Mouse (Mus musculus): ENCODE results near the gene Tmem100. TPM values are rescaled to one million over a fixed set of nuclear protein-coding genes. Genes with fewer than 3 reads are reported as not detected.

Tmem100 gene
- polyA plus RNA-seq, 1 experiment from 2014 or later: 29.4 TPM

DNA sequence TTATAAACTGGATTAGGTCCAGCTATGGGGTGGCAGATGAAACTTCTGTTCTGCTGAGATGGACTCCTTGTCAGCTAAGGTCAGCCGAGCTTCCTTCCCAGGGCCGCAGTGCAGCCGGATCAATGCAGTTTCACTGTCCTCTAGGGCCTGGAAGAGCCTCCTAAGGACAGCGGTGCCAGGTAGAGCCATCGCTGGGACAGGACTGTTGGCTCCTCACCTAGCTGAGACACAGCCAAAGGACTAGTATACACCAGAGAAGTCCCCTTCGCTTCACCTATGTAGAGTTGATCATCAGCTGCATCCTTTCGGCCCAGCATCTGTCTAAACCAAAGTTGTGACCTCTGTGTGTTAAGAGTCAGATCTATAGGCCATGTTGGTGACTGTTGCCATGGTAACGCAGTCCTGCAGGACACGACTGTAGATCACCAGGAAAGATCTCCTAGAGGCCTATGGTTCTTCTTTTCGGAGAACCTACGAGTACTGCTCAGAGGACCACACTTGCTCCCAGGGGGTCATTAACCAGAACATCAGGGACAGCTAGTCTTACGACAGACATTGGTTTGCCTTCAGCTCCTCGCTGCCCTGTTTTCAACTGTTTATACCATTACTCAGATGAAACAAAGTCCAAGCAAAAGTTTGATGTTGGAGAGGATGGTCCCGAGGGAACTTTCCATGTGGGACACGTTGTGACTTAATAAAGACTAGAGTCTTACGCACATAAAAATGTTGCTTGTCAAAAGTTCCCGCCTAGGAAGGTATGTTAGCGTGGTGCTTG lies 31.0 kb upstream of the Tmem100 start:
- no peak for ATAC-seq (ENCODE audit: insufficient number of reproducible peaks, insufficient read depth, low FRiP score, low TSS enrichment, low read depth)
- Histone ChIP-seq H3K9me3 (no peaks in the 10 kb centered on the region), H3K36me3 (no peaks in the 10 kb centered on the region), H3K27me3 (no peaks in the 10 kb centered on the region), H3K4me3 (no peak overlapping the region), H3K27ac (no peak overlapping the region), H3K4me1 (peaks cover 11% of the 10 kb centered on the region), H3K4me2 (no peak overlapping the region), H3K9ac (no peak overlapping the region)
- 92% methylated on average over 18 of the region's 18 CpGs for WGBS

DNA sequence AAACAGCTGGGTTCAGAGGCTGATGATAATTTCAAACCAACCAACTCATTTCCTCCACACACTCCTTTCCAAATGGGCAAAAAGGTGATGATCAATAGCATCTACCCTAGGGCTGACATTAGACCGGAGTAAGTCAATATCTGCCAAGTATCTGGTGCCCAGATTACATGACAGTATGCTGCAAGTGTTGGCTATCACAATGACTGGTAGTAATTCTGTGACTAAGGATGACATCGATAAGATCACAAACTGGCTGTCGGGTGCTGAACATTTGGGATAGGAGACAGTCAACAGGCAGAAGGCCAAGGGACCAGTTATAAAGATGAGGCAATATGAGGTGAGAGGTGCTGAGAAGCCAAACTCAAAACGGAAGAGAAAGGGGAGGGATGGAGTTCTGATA lies 29.5 kb upstream of the Tmem100 start:
- no peak overlapping the region for H3K27ac ChIP-seq
- no peaks in the 10 kb centered on the region for H3K27me3 ChIP-seq
- H3K4me1 ChIP-seq: peaks cover 11% of the 10 kb centered on the region
- no peaks in the 10 kb centered on the region for H3K36me3 ChIP-seq
- H3K9ac ChIP-seq: no peak overlapping the region
- 87% methylated on average over 4 of the region's 4 CpGs for WGBS
- ATAC-seq (ENCODE audit: insufficient number of reproducible peaks, insufficient read depth, low FRiP score, low TSS enrichment, low read depth): no peak
- no peak overlapping the region for H3K4me3 ChIP-seq
- no peak overlapping the region for H3K4me2 ChIP-seq
- no peaks in the 10 kb centered on the region for H3K9me3 ChIP-seq

DNA sequence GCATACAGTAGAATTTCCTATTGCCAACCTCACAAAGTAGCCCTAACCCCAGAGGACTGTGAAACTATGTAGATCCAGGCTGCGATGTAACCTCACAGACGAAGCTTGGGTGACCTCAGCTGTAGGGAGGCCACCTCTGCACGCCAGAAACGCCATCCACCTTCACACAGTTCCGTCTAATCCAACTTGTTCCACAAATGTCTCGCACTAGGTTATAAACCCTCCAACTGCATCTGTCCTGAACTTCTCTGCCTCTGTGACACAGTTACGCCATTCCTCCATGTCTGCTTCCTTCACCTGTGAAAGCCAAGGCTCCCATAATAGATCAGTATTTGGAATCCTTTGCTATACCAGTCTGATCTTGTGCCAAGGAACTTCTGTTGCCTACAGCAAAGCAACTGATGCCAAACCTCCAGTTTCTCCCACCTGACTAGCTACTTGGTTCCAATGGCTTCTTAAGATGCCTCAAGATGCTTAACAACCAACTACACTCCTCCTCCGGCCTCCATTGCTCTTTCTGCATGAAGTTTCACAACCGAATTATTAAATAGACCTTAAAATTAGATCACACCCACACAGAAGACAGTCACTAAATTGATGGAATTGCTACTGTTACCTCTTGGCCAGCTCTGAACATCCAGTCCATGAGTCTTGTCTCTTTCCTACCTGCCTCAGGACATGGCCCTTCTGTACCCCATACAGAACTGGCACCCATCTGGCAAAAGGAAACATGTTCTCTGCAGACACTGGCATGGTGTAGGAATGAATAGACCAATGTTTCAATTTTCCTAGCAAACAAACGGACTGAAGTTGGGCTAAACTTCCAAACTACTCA lies 28.5 kb upstream of the Tmem100 start:
- Histone ChIP-seq H3K36me3 (no peaks in the 10 kb centered on the region), H3K4me3 (peak overlapping the region; percentile 62; the same call in 1 of the 2 replicates), H3K4me1 (peaks cover 11% of the 10 kb centered on the region), H3K27ac (no peak overlapping the region), H3K9me3 (no peaks in the 10 kb centered on the region), H3K27me3 (no peaks in the 10 kb centered on the region), H3K9ac (peak overlapping the region; percentile 77), H3K4me2 (peak overlapping the region; percentile 83)
- 86% methylated on average over 10 of the region's 10 CpGs for WGBS
- ATAC-seq (ENCODE audit: insufficient number of reproducible peaks, insufficient read depth, low FRiP score, low TSS enrichment, low read depth): no peak

DNA sequence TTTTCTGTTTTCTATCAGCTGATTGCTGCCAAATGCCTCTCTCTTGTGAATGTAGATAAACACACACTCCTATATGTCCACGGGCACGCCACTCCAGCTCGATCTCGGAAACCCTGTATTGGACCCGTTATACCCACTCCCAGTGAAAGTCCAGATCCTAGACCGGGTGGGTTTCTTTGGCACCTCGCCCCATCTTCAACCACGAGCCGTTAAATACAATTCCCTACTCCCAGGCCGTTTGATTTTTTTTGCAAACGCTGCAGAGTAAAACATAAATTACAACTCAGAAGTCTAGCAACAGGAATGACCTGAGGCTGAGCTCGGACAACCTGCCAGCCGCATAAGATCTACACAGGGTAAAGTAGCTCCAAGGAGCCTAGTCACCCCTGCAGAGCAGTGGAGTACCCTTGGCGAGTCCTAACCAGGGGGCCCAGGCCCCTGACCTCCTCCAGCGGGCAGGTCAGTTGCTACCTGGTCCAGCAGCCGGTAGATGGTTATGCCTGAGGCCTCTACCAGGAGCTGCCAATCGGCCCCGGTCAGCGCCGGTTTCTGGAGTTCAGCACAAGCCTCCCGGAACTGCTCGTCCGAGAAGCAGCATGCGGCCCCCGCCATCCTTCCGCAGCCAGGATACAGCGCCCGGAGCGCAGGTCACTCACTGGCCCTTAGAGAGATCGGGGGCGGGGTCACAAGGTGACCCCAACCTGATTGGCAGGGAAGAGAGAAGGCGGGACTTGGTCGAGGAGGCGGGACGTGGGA lies 27.7 kb upstream of the Tmem100 start, which contains the start of gene Pctp:
Gene Pctp, minus strand, starts transcription at position 664 of the 756 bp plus-strand sequence.
- ATAC-seq (ENCODE audit: insufficient number of reproducible peaks, insufficient read depth, low FRiP score, low TSS enrichment, low read depth): 0 out of 2 replicates have a peak, but pooled peaks have one; percentile 67

DNA sequence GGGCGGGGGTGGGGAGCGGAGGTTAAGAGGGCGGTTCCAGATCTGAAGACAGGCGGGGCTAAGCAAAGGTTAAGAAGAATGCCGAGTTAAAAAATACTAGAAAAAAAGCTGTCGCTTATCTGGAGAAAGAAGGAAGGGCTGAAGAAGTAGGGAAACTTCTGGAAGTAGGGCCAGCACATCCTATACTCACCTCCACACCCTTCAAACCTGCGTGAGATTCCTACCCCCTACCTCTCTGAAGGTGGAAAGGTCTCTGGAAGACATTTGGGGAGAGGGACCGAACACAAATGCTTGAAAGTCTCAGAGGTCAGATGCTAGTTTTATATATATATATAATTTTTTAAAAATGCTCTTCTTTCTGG lies 27.2 kb upstream of the Tmem100 start:
- 0 out of 2 replicates have a peak, but pooled peaks have one; percentile 10 for ATAC-seq (ENCODE audit: insufficient number of reproducible peaks, insufficient read depth, low FRiP score, low TSS enrichment, low read depth)
- Histone ChIP-seq H3K9ac (peak overlapping the region; percentile 77), H3K4me2 (peak overlapping the region; percentile 83), H3K27ac (no peak overlapping the region), H3K27me3 (no peaks in the 10 kb centered on the region), H3K4me3 (peak overlapping the region; percentile 62), H3K9me3 (no peaks in the 10 kb centered on the region), H3K4me1 (peaks cover 11% of the 10 kb centered on the region), H3K36me3 (no peaks in the 10 kb centered on the region)
- 10% methylated on average over 8 of the region's 8 CpGs for WGBS

More for the DNA sequence above, 27.7 kb upstream of the Tmem100 start, which contains the start of gene Pctp:
- H3K27ac ChIP-seq: peak within 1 kb of the TSS; percentile 44; the same call in 1 of the 2 replicates
- H3K4me1 ChIP-seq: peaks cover 11% of the 10 kb centered on the region
- H3K9me3 ChIP-seq: no peaks in the 10 kb centered on the region
- peak within 1 kb of the TSS; percentile 83 for H3K4me2 ChIP-seq
- no peaks in the 10 kb centered on the region for H3K27me3 ChIP-seq
- 11% methylated on average over 35 of the region's 35 CpGs for WGBS
- no peaks in the 10 kb centered on the region for H3K36me3 ChIP-seq
- H3K9ac ChIP-seq: peak within 1 kb of the TSS; percentile 77
- peak within 1 kb of the TSS; percentile 62 for H3K4me3 ChIP-seq

DNA sequence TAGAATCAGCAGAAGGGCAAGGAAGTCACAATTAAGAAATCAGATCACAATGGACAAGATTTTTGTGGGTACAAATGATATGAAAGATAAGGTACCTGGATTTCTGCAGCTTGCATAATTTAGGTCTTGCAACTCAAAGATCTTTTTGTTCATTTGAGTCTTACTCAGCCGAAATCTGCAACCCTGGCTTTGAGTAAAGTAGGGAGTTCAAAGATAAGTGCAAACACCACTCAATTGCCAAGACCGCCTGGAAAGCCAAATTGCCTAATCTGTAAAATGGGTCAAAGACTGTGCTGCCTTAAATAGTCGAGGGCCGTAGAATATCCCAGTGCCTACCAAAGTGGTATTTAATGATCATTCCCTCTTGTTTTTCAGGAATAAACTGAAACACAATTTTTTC lies 26.8 kb upstream of the Tmem100 start:
- Histone ChIP-seq H3K9me3 (no peaks in the 10 kb centered on the region), H3K27ac (no peak overlapping the region), H3K9ac (no peak overlapping the region), H3K36me3 (no peaks in the 10 kb centered on the region), H3K4me3 (no peak overlapping the region), H3K4me1 (peaks cover 11% of the 10 kb centered on the region), H3K27me3 (no peaks in the 10 kb centered on the region), H3K4me2 (no peak overlapping the region; the same call in 1 of the 2 replicates)
- no peak for ATAC-seq (ENCODE audit: insufficient number of reproducible peaks, insufficient read depth, low FRiP score, low TSS enrichment, low read depth)
- WGBS: 93% methylated on average over 4 of the region's 4 CpGs

DNA sequence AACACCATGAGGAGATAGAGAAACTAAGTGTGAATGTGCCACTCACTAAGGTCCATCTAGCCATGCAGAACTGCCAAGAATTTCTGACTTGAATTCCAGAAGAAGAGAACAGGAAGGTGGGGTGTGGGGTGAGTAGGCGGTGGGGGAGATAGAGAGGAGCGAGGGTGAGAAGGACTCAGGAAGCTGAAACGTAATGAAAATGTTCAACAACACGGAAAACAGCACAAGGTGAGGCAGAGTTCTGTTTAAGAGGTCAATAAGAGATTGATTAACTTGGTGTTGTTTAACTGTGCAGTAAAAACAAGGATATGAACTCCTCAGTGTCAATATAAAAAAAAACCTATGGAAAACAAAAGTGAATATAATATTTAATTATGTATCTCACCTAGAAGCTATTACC lies 24.0 kb upstream of the Tmem100 start:
- H3K4me3 ChIP-seq: no peak overlapping the region
- no peak overlapping the region for H3K27ac ChIP-seq
- no peaks in the 10 kb centered on the region for H3K9me3 ChIP-seq
- H3K4me2 ChIP-seq: no peak overlapping the region
- H3K36me3 ChIP-seq: no peaks in the 10 kb centered on the region
- H3K9ac ChIP-seq: no peak overlapping the region
- H3K4me1 ChIP-seq: peaks cover 11% of the 10 kb centered on the region
- no peak for ATAC-seq (ENCODE audit: insufficient number of reproducible peaks, insufficient read depth, low FRiP score, low TSS enrichment, low read depth)
- 72% methylated on average over 4 of the region's 4 CpGs for WGBS
- H3K27me3 ChIP-seq: no peaks in the 10 kb centered on the region

DNA sequence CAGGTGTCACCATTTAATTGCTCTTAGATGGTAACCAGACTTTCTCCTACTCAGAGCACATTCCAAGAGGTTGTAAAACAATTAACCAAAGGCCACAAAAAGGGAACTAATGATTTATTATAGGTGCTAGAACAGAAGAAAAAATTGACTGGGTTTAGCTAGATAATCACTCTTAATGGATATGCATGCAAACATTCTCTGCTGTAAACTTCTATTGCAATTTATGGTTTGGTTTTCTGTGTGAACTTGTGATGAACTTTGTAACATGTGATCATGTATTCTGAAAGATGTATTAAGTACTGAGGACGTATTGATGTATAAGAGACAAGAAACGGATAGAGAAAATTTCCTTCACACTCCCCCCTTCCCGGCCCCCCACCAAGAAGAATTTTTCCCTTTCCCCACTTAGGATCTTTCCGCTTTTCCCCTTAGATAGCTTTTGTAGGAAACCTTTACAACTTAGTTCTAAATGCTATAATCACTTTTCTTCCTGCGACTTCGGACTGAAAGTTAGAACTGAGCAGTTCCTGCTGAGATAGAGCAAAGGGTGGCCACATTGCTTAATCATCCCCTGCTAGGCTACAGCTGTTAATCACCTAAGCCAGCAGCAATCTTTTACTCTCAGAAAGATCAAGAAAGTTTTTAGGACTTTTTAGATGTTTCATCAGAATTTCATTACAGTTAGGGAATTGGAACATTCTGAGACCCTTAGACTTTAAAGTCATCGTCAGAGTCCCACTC lies 22.2 kb upstream of the Tmem100 start:
- Histone ChIP-seq H3K27me3 (no peaks in the 10 kb centered on the region), H3K9me3 (no peaks in the 10 kb centered on the region), H3K4me1 (no peaks in the 10 kb centered on the region), H3K36me3 (no peaks in the 10 kb centered on the region), H3K4me3 (no peak overlapping the region), H3K9ac (no peak overlapping the region), H3K4me2 (no peak overlapping the region), H3K27ac (no peak overlapping the region)
- ATAC-seq (ENCODE audit: insufficient number of reproducible peaks, insufficient read depth, low FRiP score, low TSS enrichment, low read depth): no peak
- whole genome bisulfite sequencing: 52% methylated on average over 7 of the region's 7 CpGs

DNA sequence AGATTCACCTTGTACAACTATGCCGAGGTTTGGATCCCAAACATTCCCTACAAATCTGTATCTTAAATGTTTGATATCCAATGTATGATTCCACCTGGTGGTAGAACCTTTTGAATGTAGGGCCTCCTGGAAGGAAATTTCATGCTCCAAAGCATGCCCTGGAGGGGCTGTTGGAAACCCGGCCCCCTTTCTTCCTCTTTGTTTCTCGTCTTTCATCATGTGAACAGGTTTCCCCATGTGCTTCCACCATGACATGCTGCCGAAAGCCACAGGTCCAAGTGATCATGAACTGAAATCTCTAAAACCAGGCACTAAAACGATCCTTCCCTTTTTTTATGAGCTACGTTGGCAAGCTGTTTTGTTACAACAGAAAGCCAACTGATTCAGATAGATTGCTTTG lies 16.5 kb upstream of the Tmem100 start:
- H3K4me1 ChIP-seq: peaks cover 5% of the 10 kb centered on the region
- H3K36me3 ChIP-seq: no peaks in the 10 kb centered on the region
- 87% methylated on average over 6 of the region's 6 CpGs for WGBS
- ATAC-seq (ENCODE audit: insufficient number of reproducible peaks, insufficient read depth, low FRiP score, low TSS enrichment, low read depth): no peak
- H3K27ac ChIP-seq: no peak overlapping the region
- H3K4me2 ChIP-seq: no peak overlapping the region
- H3K9me3 ChIP-seq: no peaks in the 10 kb centered on the region
- H3K9ac ChIP-seq: no peak overlapping the region
- no peak overlapping the region for H3K4me3 ChIP-seq
- H3K27me3 ChIP-seq: no peaks in the 10 kb centered on the region

DNA sequence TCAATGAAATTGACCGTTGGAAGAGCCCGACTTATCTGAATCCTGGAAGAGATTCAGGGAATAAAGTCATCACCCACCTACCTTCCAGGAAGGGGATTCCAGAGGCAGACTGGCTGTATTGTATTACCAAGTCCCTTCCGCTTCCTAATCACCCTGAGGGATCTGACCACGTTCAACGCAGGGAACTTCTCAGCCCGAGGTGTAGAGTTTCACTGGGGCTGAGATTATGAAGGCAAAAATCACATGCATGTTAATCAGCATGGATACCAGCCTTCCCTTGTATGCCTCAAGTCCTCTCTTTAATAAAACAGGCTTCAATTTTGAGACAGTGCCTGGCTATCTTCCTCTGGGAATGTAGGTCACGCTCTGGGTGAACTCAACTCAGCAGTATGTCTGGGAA lies 14.9 kb upstream of the Tmem100 start:
- Histone ChIP-seq H3K4me3 (no peak overlapping the region), H3K27me3 (no peaks in the 10 kb centered on the region), H3K9ac (no peak overlapping the region), H3K27ac (no peak overlapping the region), H3K4me1 (peaks cover 5% of the 10 kb centered on the region), H3K36me3 (no peaks in the 10 kb centered on the region), H3K4me2 (no peak overlapping the region), H3K9me3 (no peaks in the 10 kb centered on the region)
- ATAC-seq (ENCODE audit: insufficient number of reproducible peaks, insufficient read depth, low FRiP score, low TSS enrichment, low read depth): no peak
- WGBS: 16% methylated on average over 7 of the region's 7 CpGs

DNA sequence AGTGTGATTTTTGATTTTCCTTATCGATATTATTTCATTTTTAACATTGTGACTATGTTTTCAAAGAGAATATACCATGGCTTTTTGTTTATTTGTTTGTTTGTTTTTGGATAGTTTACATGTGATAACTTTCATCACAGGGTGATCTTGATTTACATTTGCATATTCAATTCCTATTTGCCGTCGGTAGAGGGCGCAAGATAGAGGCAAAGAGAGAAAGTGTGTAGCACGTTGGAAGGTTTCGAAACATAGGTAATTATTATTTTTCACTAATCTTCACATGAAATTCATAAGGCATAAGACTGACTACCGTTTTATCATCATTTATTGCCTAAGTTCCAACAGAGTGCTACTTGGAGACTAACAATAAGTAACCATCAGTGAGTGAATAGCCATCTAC lies 11.0 kb upstream of the Tmem100 start:
- Histone ChIP-seq H3K9me3 (no peaks in the 10 kb centered on the region), H3K27ac (no peak overlapping the region), H3K4me1 (peaks cover 5% of the 10 kb centered on the region), H3K9ac (no peak overlapping the region), H3K4me3 (no peak overlapping the region), H3K4me2 (no peak overlapping the region), H3K36me3 (no peaks in the 10 kb centered on the region), H3K27me3 (no peaks in the 10 kb centered on the region)
- WGBS: 19% methylated on average over 7 of the region's 7 CpGs
- ATAC-seq (ENCODE audit: insufficient number of reproducible peaks, insufficient read depth, low FRiP score, low TSS enrichment, low read depth): no peak

All from embryonic facial prominence, embryonic 13.5 days (tissue).